Mouse (Mus musculus): ENCODE data around the gene 2210407C18Rik. TPM values are rescaled to one million over a fixed set of nuclear protein-coding genes. Genes with fewer than 3 reads are reported as not detected.

2210407C18Rik gene
- polyA plus RNA-seq (2014; fragmentation: Illumina TruSeq; extraction: RNeasy Lipid Tissue Mini Kit (QIAGEN cat#74804)), result 0.80 TPM

DNA sequence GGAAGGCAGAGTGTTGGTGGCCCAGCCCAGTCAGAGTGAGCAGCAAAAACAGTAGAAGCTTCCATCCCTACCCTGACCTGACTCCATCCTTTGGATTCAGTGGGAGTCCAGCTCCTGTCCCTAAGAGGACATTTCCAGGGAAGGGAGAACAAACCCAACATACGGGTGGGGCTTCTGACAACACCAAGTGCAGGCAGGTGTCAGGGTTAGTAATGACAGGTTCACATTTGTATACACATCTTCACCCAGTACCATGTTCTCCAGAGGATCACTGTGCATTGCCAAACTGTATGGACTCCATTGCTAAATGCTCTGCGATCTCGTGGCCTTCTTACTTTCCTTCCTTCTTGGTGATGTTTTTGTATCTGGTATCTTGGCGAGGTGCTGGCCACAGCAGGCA lies at the start of gene 2210407C18Rik:
TSS of gene 2210407C18Rik (minus strand) at position 101 of the 400 bp plus-strand sequence.

DNA sequence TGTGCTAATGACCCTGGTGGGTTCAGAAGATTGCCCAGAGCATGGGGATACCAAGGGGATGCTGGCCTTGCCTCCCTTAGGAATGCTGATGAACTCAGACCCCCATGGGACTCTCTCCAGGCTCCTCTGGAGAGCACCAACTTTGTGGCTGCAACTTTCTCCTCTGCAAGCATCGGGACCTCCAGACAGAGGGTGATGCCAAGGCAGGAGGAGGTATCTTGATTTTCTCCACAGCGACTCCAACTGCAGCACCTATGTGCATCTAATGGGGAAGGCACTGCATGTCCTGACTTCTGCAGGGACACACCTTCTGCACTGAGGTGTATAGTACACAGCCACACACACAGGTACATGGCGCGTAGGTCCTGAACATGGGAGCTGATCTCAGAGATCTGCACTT lies 42.7 kb upstream of the 2210407C18Rik start, which contains the start of gene Olfr322:
TSS of gene Olfr322 (plus strand) at position 187 of the 400 bp plus-strand sequence.

DNA sequence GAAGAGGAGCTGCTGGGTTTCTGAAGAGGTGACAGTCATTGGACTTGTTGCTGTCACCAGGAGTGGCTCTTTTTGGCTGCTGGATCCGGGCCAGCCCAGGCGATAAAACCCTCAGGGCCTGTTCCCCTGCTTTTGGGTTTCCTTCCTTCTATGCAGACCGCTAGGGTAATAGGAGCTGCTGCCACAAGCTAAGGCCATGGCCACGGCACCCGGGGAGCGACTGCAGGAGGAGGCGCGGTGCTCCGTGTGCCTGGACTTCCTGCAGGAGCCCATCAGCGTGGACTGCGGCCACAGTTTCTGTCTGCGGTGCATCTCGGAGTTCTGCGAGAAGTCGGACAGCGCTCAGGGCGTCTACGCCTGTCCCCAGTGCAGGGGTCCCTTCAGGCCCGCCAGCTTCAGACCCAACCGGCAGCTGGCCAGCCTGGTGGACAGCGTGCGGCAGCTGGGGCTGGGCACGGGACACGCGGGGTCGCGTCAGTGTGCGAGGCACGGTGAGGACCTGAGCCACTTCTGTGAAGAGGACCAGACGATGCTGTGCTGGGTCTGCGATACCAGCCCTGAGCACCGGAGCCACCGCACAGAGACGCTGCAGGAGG lies 24.5 kb upstream of the 2210407C18Rik start, which contains the start of gene Trim58:
TSS of gene Trim58 (plus strand) at position 194 of the 596 bp plus-strand sequence.

DNA sequence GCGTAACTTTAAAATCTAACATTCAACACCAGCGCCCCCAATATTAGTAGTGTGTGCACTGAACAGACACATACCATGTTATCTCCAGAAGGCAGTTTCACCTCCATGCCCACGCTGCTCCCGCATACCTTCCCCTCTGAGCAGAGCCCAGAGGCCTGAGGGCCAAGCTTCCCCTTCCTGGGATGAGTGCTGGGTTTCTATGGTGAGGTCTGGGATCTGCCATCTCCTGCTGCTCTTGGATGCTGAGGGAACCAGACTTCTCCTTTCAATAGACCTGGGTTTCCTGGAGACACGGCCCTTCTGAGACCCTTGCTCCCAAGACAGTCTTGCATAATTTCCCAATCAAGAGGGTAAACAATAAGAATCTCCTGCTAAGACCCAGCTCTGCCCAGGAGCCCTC lies 14.5 kb upstream of the 2210407C18Rik start, which contains the start of gene Olfr323:
TSS of gene Olfr323 (minus strand) at position 101 of the 400 bp plus-strand sequence.

DNA sequence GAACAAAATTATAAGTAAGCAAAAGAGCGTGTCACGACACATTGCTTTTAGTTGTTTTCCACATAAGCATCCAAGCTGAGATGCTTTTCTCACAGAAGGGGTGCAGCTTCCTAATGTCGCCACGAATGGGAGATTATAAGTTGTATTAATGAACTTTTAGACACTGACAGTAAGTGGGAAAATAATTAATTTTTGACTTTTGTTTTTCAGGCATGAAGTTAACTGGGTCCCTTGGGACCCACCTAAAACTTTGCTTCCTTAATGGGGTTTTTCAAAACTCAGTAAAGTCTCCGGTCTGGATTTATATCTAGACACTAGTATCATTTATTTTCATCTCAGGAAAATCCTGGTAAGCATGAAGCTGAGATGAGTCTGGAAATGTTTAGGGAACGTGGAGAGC lies 21.1 kb downstream of the 2210407C18Rik start, which contains the start of gene Olfr324:
TSS of gene Olfr324 (plus strand) at position 301 of the 400 bp plus-strand sequence.

DNA sequence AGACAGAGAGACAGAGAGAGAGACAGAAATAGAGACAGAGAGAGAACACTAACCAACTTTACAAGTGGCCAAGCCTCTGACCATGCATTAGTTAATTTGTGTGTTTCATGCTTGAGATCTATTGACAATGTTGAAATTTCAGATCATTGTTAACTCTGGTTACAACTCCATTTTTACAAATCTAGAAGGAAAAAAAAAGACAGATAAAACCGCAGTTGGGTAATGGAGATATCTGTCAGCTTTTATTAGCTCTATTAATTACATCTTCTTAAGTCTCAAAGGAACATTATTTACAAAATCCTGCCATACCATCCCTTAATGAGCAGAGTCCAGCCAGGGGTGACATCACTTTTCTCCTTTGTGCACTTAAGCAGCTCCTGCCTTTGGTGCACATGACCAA lies 38.4 kb downstream of the 2210407C18Rik start, which contains the start of gene Olfr325:
TSS of gene Olfr325 (plus strand) at position 301 of the 400 bp plus-strand sequence.

DNA sequence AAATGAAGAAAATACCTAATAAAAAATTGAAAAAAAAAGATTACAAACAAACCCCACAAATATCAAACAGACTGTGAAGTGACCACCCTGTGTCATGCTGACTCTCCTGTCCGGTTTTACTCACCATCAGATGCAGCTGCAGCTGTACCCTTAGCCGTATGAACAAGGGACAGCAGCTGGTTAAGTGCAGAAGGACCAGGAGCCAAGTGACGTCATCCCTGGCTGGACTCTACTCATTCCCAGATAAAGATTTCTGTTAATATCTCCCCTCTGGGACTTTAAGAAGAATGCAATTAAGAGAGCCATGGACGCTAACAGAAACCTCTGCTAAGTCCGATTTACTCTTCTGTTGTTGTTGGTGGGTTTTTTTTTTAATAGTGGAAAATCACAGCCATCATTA lies 45.5 kb downstream of the 2210407C18Rik start, which contains the start of gene Olfr224:
TSS of gene Olfr224 (minus strand) at position 149 of the 400 bp plus-strand sequence.

Other genes with a start within 250 kb of the 2210407C18Rik start
- not detected for gene Lypd8, start 237.0 kb downstream of the 2210407C18Rik start, polyA plus RNA-seq (2014; fragmentation: Illumina TruSeq; extraction: RNeasy Lipid Tissue Mini Kit (QIAGEN cat#74804))
- not detected for gene 1810065E05Rik, start 195.0 kb downstream of the 2210407C18Rik start, polyA plus RNA-seq (2014; fragmentation: Illumina TruSeq; extraction: RNeasy Lipid Tissue Mini Kit (QIAGEN cat#74804))
- not detected for gene Gm12253, start 183.5 kb downstream of the 2210407C18Rik start, polyA plus RNA-seq (2014; fragmentation: Illumina TruSeq; extraction: RNeasy Lipid Tissue Mini Kit (QIAGEN cat#74804))
- gene Lypd9, start 163.2 kb downstream of the 2210407C18Rik start, polyA plus RNA-seq (2014; fragmentation: Illumina TruSeq; extraction: RNeasy Lipid Tissue Mini Kit (QIAGEN cat#74804)), result not detected
- gene Olfr30, start 153.8 kb downstream of the 2210407C18Rik start, polyA plus RNA-seq (2014; fragmentation: Illumina TruSeq; extraction: RNeasy Lipid Tissue Mini Kit (QIAGEN cat#74804)), result not detected
- not detected for gene Olfr332, start 123.5 kb downstream of the 2210407C18Rik start, polyA plus RNA-seq (2014; fragmentation: Illumina TruSeq; extraction: RNeasy Lipid Tissue Mini Kit (QIAGEN cat#74804))
- gene Olfr331, start 113.5 kb downstream of the 2210407C18Rik start, polyA plus RNA-seq (2014; fragmentation: Illumina TruSeq; extraction: RNeasy Lipid Tissue Mini Kit (QIAGEN cat#74804)), result not detected
- 4.5 TPM for gene Olfr330, start 81.2 kb downstream of the 2210407C18Rik start, polyA plus RNA-seq (2014; fragmentation: Illumina TruSeq; extraction: RNeasy Lipid Tissue Mini Kit (QIAGEN cat#74804))
- 5.1 TPM for gene Olfr329-ps, start 69.7 kb downstream of the 2210407C18Rik start, polyA plus RNA-seq (2014; fragmentation: Illumina TruSeq; extraction: RNeasy Lipid Tissue Mini Kit (QIAGEN cat#74804))
- gene Olfr328, start 60.4 kb downstream of the 2210407C18Rik start, polyA plus RNA-seq (2014; fragmentation: Illumina TruSeq; extraction: RNeasy Lipid Tissue Mini Kit (QIAGEN cat#74804)), result 0.20 TPM
- not detected for gene Olfr224, start 45.5 kb downstream of the 2210407C18Rik start, polyA plus RNA-seq (2014; fragmentation: Illumina TruSeq; extraction: RNeasy Lipid Tissue Mini Kit (QIAGEN cat#74804))
- not detected for gene Olfr325, start 38.3 kb downstream of the 2210407C18Rik start, polyA plus RNA-seq (2014; fragmentation: Illumina TruSeq; extraction: RNeasy Lipid Tissue Mini Kit (QIAGEN cat#74804))
- not detected for gene Olfr324, start 21.0 kb downstream of the 2210407C18Rik start, polyA plus RNA-seq (2014; fragmentation: Illumina TruSeq; extraction: RNeasy Lipid Tissue Mini Kit (QIAGEN cat#74804))
- not detected for gene Olfr323, start 14.4 kb upstream of the 2210407C18Rik start, polyA plus RNA-seq (2014; fragmentation: Illumina TruSeq; extraction: RNeasy Lipid Tissue Mini Kit (QIAGEN cat#74804))
- not detected for gene Trim58, start 24.4 kb upstream of the 2210407C18Rik start, polyA plus RNA-seq (2014; fragmentation: Illumina TruSeq; extraction: RNeasy Lipid Tissue Mini Kit (QIAGEN cat#74804))
- not detected for gene Olfr322, start 42.7 kb upstream of the 2210407C18Rik start, polyA plus RNA-seq (2014; fragmentation: Illumina TruSeq; extraction: RNeasy Lipid Tissue Mini Kit (QIAGEN cat#74804))
- gene Olfr320, start 65.0 kb upstream of the 2210407C18Rik start, polyA plus RNA-seq (2014; fragmentation: Illumina TruSeq; extraction: RNeasy Lipid Tissue Mini Kit (QIAGEN cat#74804)), result not detected
- not detected for gene Olfr319, start 83.1 kb upstream of the 2210407C18Rik start, polyA plus RNA-seq (2014; fragmentation: Illumina TruSeq; extraction: RNeasy Lipid Tissue Mini Kit (QIAGEN cat#74804))
- not detected for gene Olfr318, start 107.9 kb upstream of the 2210407C18Rik start, polyA plus RNA-seq (2014; fragmentation: Illumina TruSeq; extraction: RNeasy Lipid Tissue Mini Kit (QIAGEN cat#74804))
- gene Olfr317, start 123.1 kb upstream of the 2210407C18Rik start, polyA plus RNA-seq (2014; fragmentation: Illumina TruSeq; extraction: RNeasy Lipid Tissue Mini Kit (QIAGEN cat#74804)), result not detected
- gene Olfr316, start 136.7 kb upstream of the 2210407C18Rik start, polyA plus RNA-seq (2014; fragmentation: Illumina TruSeq; extraction: RNeasy Lipid Tissue Mini Kit (QIAGEN cat#74804)), result not detected
- gene Olfr315, start 157.1 kb upstream of the 2210407C18Rik start, polyA plus RNA-seq (2014; fragmentation: Illumina TruSeq; extraction: RNeasy Lipid Tissue Mini Kit (QIAGEN cat#74804)), result not detected
- not detected for gene Olfr314, start 166.9 kb upstream of the 2210407C18Rik start, polyA plus RNA-seq (2014; fragmentation: Illumina TruSeq; extraction: RNeasy Lipid Tissue Mini Kit (QIAGEN cat#74804))
- gene Fam183b, start 185.9 kb upstream of the 2210407C18Rik start, polyA plus RNA-seq (2014; fragmentation: Illumina TruSeq; extraction: RNeasy Lipid Tissue Mini Kit (QIAGEN cat#74804)), result 17.5 TPM
- not detected for gene Olfr313, start 198.9 kb upstream of the 2210407C18Rik start, polyA plus RNA-seq (2014; fragmentation: Illumina TruSeq; extraction: RNeasy Lipid Tissue Mini Kit (QIAGEN cat#74804))
- not detected for gene Olfr312, start 213.2 kb upstream of the 2210407C18Rik start, polyA plus RNA-seq (2014; fragmentation: Illumina TruSeq; extraction: RNeasy Lipid Tissue Mini Kit (QIAGEN cat#74804))
- not detected for gene Olfr311, start 223.2 kb upstream of the 2210407C18Rik start, polyA plus RNA-seq (2014; fragmentation: Illumina TruSeq; extraction: RNeasy Lipid Tissue Mini Kit (QIAGEN cat#74804))
- 5.8 TPM for gene Gm12258, start 231.1 kb upstream of the 2210407C18Rik start, polyA plus RNA-seq (2014; fragmentation: Illumina TruSeq; extraction: RNeasy Lipid Tissue Mini Kit (QIAGEN cat#74804))

Data from ovary, adult 10 weeks (tissue).